Mouse (Mus musculus): ENCODE data around the gene Gpr107. TPM values are rescaled to one million over a fixed set of nuclear protein-coding genes. Genes with fewer than 3 reads are reported as not detected.

The Gpr107 gene
- polyA plus RNA-seq, 1 experiment from 2014 or later, result 30.4 TPM

Other genes with a start within 250 kb of the Gpr107 start
- gene Ptges, start 222.5 kb upstream of the Gpr107 start, polyA plus RNA-seq (2015; fragmentation: Nextera tagmentation; extraction: Ambion mirVana), result 3.9 and 4.0 TPM in 2 replicates
- gene Tor1b, start 199.4 kb upstream of the Gpr107 start, polyA plus RNA-seq (2015; fragmentation: Nextera tagmentation; extraction: Ambion mirVana), result 20.9 and 21.7 TPM in 2 replicates
- 85.1 and 87.2 TPM in 2 replicates for gene Tor1a, start 184.4 kb upstream of the Gpr107 start, polyA plus RNA-seq (2015; fragmentation: Nextera tagmentation; extraction: Ambion mirVana)
- 48.5 and 50.5 TPM in 2 replicates for gene BC005624, start 170.1 kb upstream of the Gpr107 start, polyA plus RNA-seq (2015; fragmentation: Nextera tagmentation; extraction: Ambion mirVana)
- 13.7 and 14.5 TPM in 2 replicates for gene Usp20, start 170.0 kb upstream of the Gpr107 start, polyA plus RNA-seq (2015; fragmentation: Nextera tagmentation; extraction: Ambion mirVana)
- gene Fnbp1, start 10.3 kb upstream of the Gpr107 start, polyA plus RNA-seq (2015; fragmentation: Nextera tagmentation; extraction: Ambion mirVana), result 19.0 and 21.1 TPM in 2 replicates
- gene Ncs1, start 93.5 kb downstream of the Gpr107 start, polyA plus RNA-seq (2015; fragmentation: Nextera tagmentation; extraction: Ambion mirVana), result 18.3 and 18.7 TPM in 2 replicates
- 4.1 and 4.7 TPM in 2 replicates for gene Hmcn2, start 162.1 kb downstream of the Gpr107 start, polyA plus RNA-seq (2015; fragmentation: Nextera tagmentation; extraction: Ambion mirVana)